In genomic region chr3:85317306-85317705, GRCm38 (mm10) we compare ENCODE assay signal across 18 mouse cellular contexts.
"Had no signal": no experiment of that assay in that cellular context is flagged by ENCODE, and none has a peak within 500 bp of the region (broad histone marks: within the 10 kb centered on the region; RNA-seq: fewer than 3 reads in every experiment).

No protein-coding gene starts in this region.

- H3K27me3 ChIP-seq: midbrain, embryonic 13.5 days; neural tube, embryonic 13.5 days; neural tube, embryonic 15.5 days had no signal

- H3K4me3 ChIP-seq: midbrain, embryonic 10.5 days; midbrain, embryonic 13.5 days; myocyte; neural tube, embryonic 13.5 days; neural tube, embryonic 15.5 days had no signal

- ATAC-seq: midbrain, embryonic 13.5 days; midbrain, embryonic 16.5 days had no signal

- H3K36me3 ChIP-seq: midbrain, embryonic 10.5 days; midbrain, embryonic 13.5 days; neural tube, embryonic 13.5 days; neural tube, embryonic 15.5 days had no signal

- H3K4me2 ChIP-seq: lung, embryonic 14.5 days; midbrain, embryonic 13.5 days; neural tube, embryonic 13.5 days; neural tube, embryonic 15.5 days had no signal

- H3K27ac ChIP-seq: midbrain, embryonic 10.5 days; midbrain, embryonic 13.5 days; neural tube, embryonic 13.5 days; neural tube, embryonic 15.5 days had no signal

- H3K9ac ChIP-seq: lung, embryonic 14.5 days; midbrain, embryonic 13.5 days; neural tube, embryonic 13.5 days; neural tube, embryonic 15.5 days had no signal

- H3K9me3 ChIP-seq: midbrain, embryonic 10.5 days; midbrain, embryonic 13.5 days; neural tube, embryonic 13.5 days; neural tube, embryonic 15.5 days had no signal

- DNase-seq: lung, adult 18-20 months; lung, embryonic 14.5 days; lung, postnatal 10 days; lung, postnatal 4 days; retina, postnatal 1 day; right cerebral cortex, adult 18-20 months; right cerebral cortex, postnatal 25 days; right cerebral cortex, postnatal 4 days; spleen, adult 18-20 months; thymus, adult 18-20 months; thymus, postnatal 14 days; thymus, postnatal 36 days had no signal
